Mouse (Mus musculus): ENCODE results near the gene Nptn. TPM values are rescaled to one million over a fixed set of nuclear protein-coding genes. Genes with fewer than 3 reads are reported as not detected.

The Nptn gene
- polyA plus RNA-seq, 1 experiment: 425 TPM

GRCm38 (mm10) chr9:58658596-58659309, 76.7 kb downstream of the Nptn start:
- Histone ChIP-seq H3K27ac (ENCODE audit: insufficient read depth, low read depth, low read length) (no peak overlapping the region), H3K4me1 (ENCODE audit: control insufficient read depth, insufficient read depth, low read length) (peaks cover 6% of the 10 kb centered on the region; the same call in 1 of the 2 replicates), H3K4me3 (ENCODE audit: insufficient read depth, low read depth, low read length) (no peak overlapping the region)
- TF ChIP-seq CTCF (IDR thresholded peaks at IDR 0.05; ENCODE audit: insufficient read depth, low read depth, low read length) (no peak), POLR2A (IDR thresholded peaks at IDR 0.05; ENCODE audit: insufficient read depth, low read depth, low read length) (no peak)
- 73% methylated on average over 4 of the region's 4 CpGs for WGBS

GRCm38 (mm10) chr9:58659331-58659730, 77.3 kb downstream of the Nptn start:
- TF ChIP-seq POLR2A (IDR thresholded peaks at IDR 0.05; ENCODE audit: insufficient read depth, low read depth, low read length) (no peak), CTCF (IDR thresholded peaks at IDR 0.05; ENCODE audit: insufficient read depth, low read depth, low read length) (no peak)
- H3K27ac ChIP-seq (ENCODE audit: insufficient read depth, low read depth, low read length): no peak overlapping the region
- no peak overlapping the region for H3K4me3 ChIP-seq (ENCODE audit: insufficient read depth, low read depth, low read length)
- 86% methylated on average over 3 of the region's 3 CpGs for WGBS
- peaks cover 6% of the 10 kb centered on the region; the same call in 1 of the 2 replicates for H3K4me1 ChIP-seq (ENCODE audit: control insufficient read depth, insufficient read depth, low read length)

- TF ChIP-seq POLR2A (IDR thresholded peaks at IDR 0.05; ENCODE audit: insufficient read depth, low read depth, low read length): no peak
- TF ChIP-seq CTCF (IDR thresholded peaks at IDR 0.05; ENCODE audit: insufficient read depth, low read depth, low read length): no peak
- no peak overlapping the region for H3K4me3 ChIP-seq (ENCODE audit: insufficient read depth, low read depth, low read length)
- peaks cover 6% of the 10 kb centered on the region; the same call in 1 of the 2 replicates for H3K4me1 ChIP-seq (ENCODE audit: control insufficient read depth, insufficient read depth, low read length)
- 73% methylated on average over 9 of the region's 9 CpGs for WGBS
- no peak overlapping the region for H3K27ac ChIP-seq (ENCODE audit: insufficient read depth, low read depth, low read length)
Observed at GRCm38 (mm10) chr9:58659989-58660388, 77.9 kb downstream of the Nptn start.

GRCm38 (mm10) chr9:58660673-58661072, 78.6 kb downstream of the Nptn start:
- peaks cover 6% of the 10 kb centered on the region; the same call in 1 of the 2 replicates for H3K4me1 ChIP-seq (ENCODE audit: control insufficient read depth, insufficient read depth, low read length)
- TF ChIP-seq POLR2A (IDR thresholded peaks at IDR 0.05; ENCODE audit: insufficient read depth, low read depth, low read length) (no peak), CTCF (IDR thresholded peaks at IDR 0.05; ENCODE audit: insufficient read depth, low read depth, low read length) (no peak)
- H3K27ac ChIP-seq (ENCODE audit: insufficient read depth, low read depth, low read length): no peak overlapping the region
- WGBS: 88% methylated on average over 3 of the region's 3 CpGs
- no peak overlapping the region for H3K4me3 ChIP-seq (ENCODE audit: insufficient read depth, low read depth, low read length)

GRCm38 (mm10) chr9:58662007-58662406, 80.0 kb downstream of the Nptn start:
- WGBS: 91% methylated on average over 4 of the region's 4 CpGs
- Histone ChIP-seq H3K4me3 (ENCODE audit: insufficient read depth, low read depth, low read length) (no peak overlapping the region), H3K4me1 (ENCODE audit: control insufficient read depth, insufficient read depth, low read length) (peaks cover 6% of the 10 kb centered on the region; the same call in 1 of the 2 replicates), H3K27ac (ENCODE audit: insufficient read depth, low read depth, low read length) (no peak overlapping the region)
- TF ChIP-seq CTCF (IDR thresholded peaks at IDR 0.05; ENCODE audit: insufficient read depth, low read depth, low read length) (no peak), POLR2A (IDR thresholded peaks at IDR 0.05; ENCODE audit: insufficient read depth, low read depth, low read length) (no peak)

GRCm38 (mm10) chr9:58662791-58663190, 80.8 kb downstream of the Nptn start:
- no peak overlapping the region for H3K4me3 ChIP-seq (ENCODE audit: insufficient read depth, low read depth, low read length)
- WGBS: 96% methylated on average over 3 of the region's 3 CpGs
- H3K27ac ChIP-seq (ENCODE audit: insufficient read depth, low read depth, low read length): no peak overlapping the region
- TF ChIP-seq CTCF (IDR thresholded peaks at IDR 0.05; ENCODE audit: insufficient read depth, low read depth, low read length): no peak
- no peak for TF ChIP-seq POLR2A (IDR thresholded peaks at IDR 0.05; ENCODE audit: insufficient read depth, low read depth, low read length)
- peaks cover 6% of the 10 kb centered on the region; the same call in 1 of the 2 replicates for H3K4me1 ChIP-seq (ENCODE audit: control insufficient read depth, insufficient read depth, low read length)

GRCm38 (mm10) chr9:58665492-58665891, 83.5 kb downstream of the Nptn start:
- H3K4me1 ChIP-seq (ENCODE audit: control insufficient read depth, insufficient read depth, low read length): peaks cover 2% of the 10 kb centered on the region; the same call in 1 of the 2 replicates
- WGBS: 79% methylated on average over 9 of the region's 9 CpGs
- no peak overlapping the region for H3K4me3 ChIP-seq (ENCODE audit: insufficient read depth, low read depth, low read length)
- no peak for TF ChIP-seq POLR2A (IDR thresholded peaks at IDR 0.05; ENCODE audit: insufficient read depth, low read depth, low read length)
- TF ChIP-seq CTCF (IDR thresholded peaks at IDR 0.05; ENCODE audit: insufficient read depth, low read depth, low read length): no peak
- no peak overlapping the region for H3K27ac ChIP-seq (ENCODE audit: insufficient read depth, low read depth, low read length)

- H3K27ac ChIP-seq (ENCODE audit: insufficient read depth, low read depth, low read length): no peak overlapping the region
- H3K4me1 ChIP-seq (ENCODE audit: control insufficient read depth, insufficient read depth, low read length): no peaks in the 10 kb centered on the region; the same call in 1 of the 2 replicates
- TF ChIP-seq CTCF (IDR thresholded peaks at IDR 0.05; ENCODE audit: insufficient read depth, low read depth, low read length): no peak
- 43% methylated on average over 9 of the region's 9 CpGs for WGBS
- H3K4me3 ChIP-seq (ENCODE audit: insufficient read depth, low read depth, low read length): no peak overlapping the region
Observed at GRCm38 (mm10) chr9:58666191-58666590, 84.2 kb downstream of the Nptn start.

GRCm38 (mm10) chr9:58667244-58667643, 85.2 kb downstream of the Nptn start:
- no peak overlapping the region for H3K27ac ChIP-seq (ENCODE audit: insufficient read depth, low read depth, low read length)
- TF ChIP-seq CTCF (IDR thresholded peaks at IDR 0.05; ENCODE audit: insufficient read depth, low read depth, low read length) (no peak), POLR2A (IDR thresholded peaks at IDR 0.05; ENCODE audit: insufficient read depth, low read depth, low read length) (no peak)
- 89% methylated on average over 9 of the region's 9 CpGs for WGBS

More at GRCm38 (mm10) chr9:58667244-58667643, 85.2 kb downstream of the Nptn start:
- no peaks in the 10 kb centered on the region; the same call in 1 of the 2 replicates for H3K4me1 ChIP-seq (ENCODE audit: control insufficient read depth, insufficient read depth, low read length)
- no peak overlapping the region for H3K4me3 ChIP-seq (ENCODE audit: insufficient read depth, low read depth, low read length)

Data from olfactory bulb, adult 2 months (tissue).